Mouse (Mus musculus) thymus, postnatal 0 days (tissue): ENCODE data around the gene Spag4. TPM values are rescaled to one million over a fixed set of nuclear protein-coding genes. Genes with fewer than 3 reads are reported as not detected.
"Not testable (repeated sequence)": the region's sequence is repeated elsewhere in the genome, so short reads cannot be mapped to it uniquely, and the experiment has no call there.

ENCODE experiments used
- DNase-seq: peaks from one replicate; pipeline ENCODE4 v3.0.0-alpha.2; 2015; ENCODE audit warnings: low spot score
- polyA plus RNA-seq: library from polyadenylated mRNA; unstranded; fragments of >200 nt; fragmentation: Nextera tagmentation; extraction: Ambion mirVana; gene quantifications from 2 replicates; pipeline ENCODE4 v1.2.1, GENCODE M21; 2015

Spag4 gene
- polyA plus RNA-seq, 1 experiment from 2014 or later, result 0.98 TPM

GRCm38 (mm10) chr2:156110627-156111357 lies 45.8 kb downstream of the Spag4 start:
- peak; percentile 40 for DNase-seq

DNA sequence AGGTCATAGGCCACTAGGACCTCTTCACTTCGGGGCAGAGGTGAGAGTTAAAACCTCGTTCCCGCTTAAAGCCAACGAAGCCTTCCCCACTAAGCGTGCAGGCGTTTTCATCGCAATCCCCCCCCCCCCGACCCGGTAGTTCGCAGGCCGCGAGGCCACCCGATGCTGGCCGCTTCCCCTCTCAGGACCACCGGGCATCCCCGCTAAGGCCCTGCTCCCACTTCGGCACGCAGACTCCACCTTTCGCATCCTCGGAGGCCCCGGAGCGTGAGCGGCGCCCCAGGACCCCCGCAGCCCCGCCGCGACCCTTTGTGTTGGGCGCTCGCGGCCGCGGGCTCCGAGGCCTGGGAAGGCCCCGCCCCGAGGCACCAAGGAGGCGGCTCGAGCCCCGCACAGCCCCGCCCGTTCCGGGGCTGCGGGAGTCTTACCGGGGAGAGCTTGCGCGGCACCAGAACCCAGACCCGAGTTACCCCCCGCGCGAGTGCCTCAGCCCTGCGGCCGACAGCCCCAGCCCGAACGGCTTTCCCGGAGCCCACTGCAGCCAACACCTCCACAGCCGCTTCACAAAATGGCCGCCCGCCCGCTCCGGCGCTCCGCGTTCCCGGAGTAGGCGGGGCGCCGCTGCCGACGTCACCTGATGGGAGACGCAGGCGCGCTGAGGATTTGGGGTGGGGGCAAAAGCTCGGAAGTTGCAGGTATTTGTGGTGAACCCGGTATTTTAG lies 46.5 kb downstream of the Spag4 start, which contains the start of the genes Cpne1 and Rbm12:
Gene Cpne1, minus strand, starts transcription at position 608 of the 722 bp plus-strand sequence.
Gene Rbm12, minus strand, starts transcription at position 621 of the 722 bp plus-strand sequence.
- DNase-seq, result peak; percentile 95

GRCm38 (mm10) chr2:156112080-156112423 lies 47.1 kb downstream of the Spag4 start:
- DNase-seq, result not testable (repeated sequence)

- no peak for DNase-seq
These were observed 54.6 kb downstream of the Spag4 start for GRCm38 (mm10) chr2:156119566-156119965.

Other genes starting within 250 kb of the Spag4 start
- 24.0 and 24.4 TPM in 2 replicates for gene BC029722, start 245.7 kb upstream of the Spag4 start, polyA plus RNA-seq
- gene Eif6, start 238.2 kb upstream of the Spag4 start, polyA plus RNA-seq, result 232 and 242 TPM in 2 replicates
- 0.05 and 0.06 TPM in 2 replicates for gene Fam83c, start 230.3 kb upstream of the Spag4 start, polyA plus RNA-seq
- 56.9 and 58.2 TPM in 2 replicates for gene Uqcc1, start 134.9 kb upstream of the Spag4 start, polyA plus RNA-seq
- gene Gm15557, start 124.4 kb upstream of the Spag4 start, polyA plus RNA-seq, result not detected in 2 replicates
- 0.22 and 0.25 TPM in 2 replicates for gene Gdf5, start 119.8 kb upstream of the Spag4 start, polyA plus RNA-seq
- gene Cep250, start 108.7 kb upstream of the Spag4 start, polyA plus RNA-seq, result 16.6 and 23.4 TPM in 2 replicates
- gene 6430550D23Rik, start 57.2 kb upstream of the Spag4 start, polyA plus RNA-seq, result 2.1 TPM in 2 replicates
- 175 and 186 TPM in 2 replicates for gene Ergic3, start 57.1 kb upstream of the Spag4 start, polyA plus RNA-seq
- 0.04 and 0.07 TPM in 2 replicates for gene Fer1l4, start 12.2 kb upstream of the Spag4 start, polyA plus RNA-seq
- 65.0 and 76.9 TPM in 2 replicates for gene Cpne1, start 46.8 kb downstream of the Spag4 start, polyA plus RNA-seq
- gene Rbm12, start 46.8 kb downstream of the Spag4 start, polyA plus RNA-seq, result 22.0 and 22.8 TPM in 2 replicates
- 13.8 and 14.9 TPM in 2 replicates for gene Gm28036, start 61.9 kb downstream of the Spag4 start, polyA plus RNA-seq
- 490 and 536 TPM in 2 replicates for gene Romo1, start 78.9 kb downstream of the Spag4 start, polyA plus RNA-seq
- gene Nfs1, start 79.0 kb downstream of the Spag4 start, polyA plus RNA-seq, result 51.4 and 51.5 TPM in 2 replicates
- 783 and 898 TPM in 2 replicates for gene Rbm39, start 115.1 kb downstream of the Spag4 start, polyA plus RNA-seq
- 56.7 and 62.7 TPM in 2 replicates for gene Phf20, start 131.3 kb downstream of the Spag4 start, polyA plus RNA-seq
- 10.3 and 12.2 TPM in 2 replicates for gene Cnbd2, start 247.1 kb downstream of the Spag4 start, polyA plus RNA-seq
- gene Scand1, start 247.5 kb downstream of the Spag4 start, polyA plus RNA-seq, result 176 and 184 TPM in 2 replicates